Mouse (Mus musculus) cortical plate, adult 2 months (tissue): ENCODE data around the gene Barhl2.

Experiments
- CTCF ChIP-seq: fragments of 200-500 bp; IDR thresholded peaks from 2 replicates; pipeline ENCODE4 v1.5.1; 2011; ENCODE audit warnings: mild to moderate bottlenecking, control low read depth, low read length; ENCODE audit not compliant: insufficient read depth; ENCODE audit errors: extremely low read depth
- POLR2A ChIP-seq: fragments of 200-500 bp; IDR thresholded peaks from 2 replicates; pipeline ENCODE4 v1.6.1; 2011; ENCODE audit warnings: mild to moderate bottlenecking, low read length, control low read depth; ENCODE audit not compliant: insufficient read depth; ENCODE audit errors: extremely low read depth

- TF ChIP-seq POLR2A (no peak), CTCF (no peak)
Observed at GRCm38 (mm10) chr5:106450426-106451160, 7.4 kb downstream of the Barhl2 start.
